Mouse (Mus musculus) lung, adult 2 months (tissue): Measurements from ENCODE around the gene Zfp710.

ENCODE experiments used
- CTCF ChIP-seq: fragments of 200-500 bp; IDR thresholded peaks from 2 replicates; pipeline ENCODE4 v1.5.1; 2011; ENCODE audit warnings: mild to moderate bottlenecking, low read length, control low read depth; ENCODE audit not compliant: insufficient read depth
- POLR2A ChIP-seq: fragments of 200-500 bp; IDR thresholded peaks from 2 replicates; pipeline ENCODE4 v1.6.1; 2011; ENCODE audit warnings: low read depth, mild to moderate bottlenecking, control low read depth, low read length, borderline replicate concordance; ENCODE audit errors: extremely low read depth

DNA sequence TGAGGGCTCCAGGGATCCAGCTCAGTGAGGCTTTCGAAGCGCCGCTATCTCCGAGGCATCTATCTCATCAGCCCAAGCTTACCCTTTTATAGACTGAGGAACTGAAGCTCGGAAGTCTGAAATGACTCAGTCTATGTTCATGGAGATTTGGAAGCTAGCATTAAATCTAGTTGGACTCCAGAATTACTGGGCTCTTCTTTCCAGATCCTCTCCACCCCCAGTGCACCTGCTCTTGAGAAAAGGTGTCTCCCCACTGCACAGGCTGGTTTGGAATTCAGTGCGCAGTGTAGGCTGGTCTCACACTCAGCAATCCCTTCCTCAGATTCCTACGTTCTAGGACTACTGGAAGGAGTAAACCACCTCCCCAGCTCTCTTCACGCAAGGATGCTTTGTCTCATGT lies 15.1 kb downstream of the Zfp710 start:
- TF ChIP-seq POLR2A, result no peak
- TF ChIP-seq CTCF, result no peak
